Mouse (Mus musculus) kidney, postnatal 25 days (tissue): ENCODE data around the gene Atrnl1.

ENCODE experiments used
- DNase-seq, 2 experiments: peaks; one replicate each; pipeline ENCODE4 v3.0.0; 2021; ENCODE audit warnings: mixed read lengths in 2 of 2

Gene Atrnl1

DNA sequence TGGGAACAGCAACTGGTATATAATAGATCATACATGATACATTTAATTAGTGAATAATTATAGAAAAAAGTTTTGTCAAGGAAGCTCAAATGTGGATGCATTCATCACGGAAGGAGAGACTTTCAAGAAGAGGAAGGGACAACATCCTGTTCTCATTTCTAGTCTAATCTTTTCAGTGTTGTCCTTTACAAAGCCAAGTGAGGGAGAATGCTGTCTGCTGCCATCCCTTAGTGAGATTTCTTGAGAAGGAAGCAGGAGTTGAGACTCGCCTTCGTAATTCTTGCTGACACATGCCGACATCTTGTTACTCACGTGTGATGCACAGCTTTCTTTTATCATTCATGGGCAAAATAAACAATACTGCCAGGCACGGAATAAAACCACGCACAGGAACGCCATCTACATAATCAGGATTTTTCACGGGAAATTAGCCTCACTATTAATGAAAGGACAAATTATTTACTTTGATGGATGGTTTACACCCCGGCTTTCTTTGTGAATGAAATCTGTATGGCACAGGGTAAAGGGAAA, 316.2 kb downstream of the Atrnl1 start:
- no peak for DNase-seq

DNA sequence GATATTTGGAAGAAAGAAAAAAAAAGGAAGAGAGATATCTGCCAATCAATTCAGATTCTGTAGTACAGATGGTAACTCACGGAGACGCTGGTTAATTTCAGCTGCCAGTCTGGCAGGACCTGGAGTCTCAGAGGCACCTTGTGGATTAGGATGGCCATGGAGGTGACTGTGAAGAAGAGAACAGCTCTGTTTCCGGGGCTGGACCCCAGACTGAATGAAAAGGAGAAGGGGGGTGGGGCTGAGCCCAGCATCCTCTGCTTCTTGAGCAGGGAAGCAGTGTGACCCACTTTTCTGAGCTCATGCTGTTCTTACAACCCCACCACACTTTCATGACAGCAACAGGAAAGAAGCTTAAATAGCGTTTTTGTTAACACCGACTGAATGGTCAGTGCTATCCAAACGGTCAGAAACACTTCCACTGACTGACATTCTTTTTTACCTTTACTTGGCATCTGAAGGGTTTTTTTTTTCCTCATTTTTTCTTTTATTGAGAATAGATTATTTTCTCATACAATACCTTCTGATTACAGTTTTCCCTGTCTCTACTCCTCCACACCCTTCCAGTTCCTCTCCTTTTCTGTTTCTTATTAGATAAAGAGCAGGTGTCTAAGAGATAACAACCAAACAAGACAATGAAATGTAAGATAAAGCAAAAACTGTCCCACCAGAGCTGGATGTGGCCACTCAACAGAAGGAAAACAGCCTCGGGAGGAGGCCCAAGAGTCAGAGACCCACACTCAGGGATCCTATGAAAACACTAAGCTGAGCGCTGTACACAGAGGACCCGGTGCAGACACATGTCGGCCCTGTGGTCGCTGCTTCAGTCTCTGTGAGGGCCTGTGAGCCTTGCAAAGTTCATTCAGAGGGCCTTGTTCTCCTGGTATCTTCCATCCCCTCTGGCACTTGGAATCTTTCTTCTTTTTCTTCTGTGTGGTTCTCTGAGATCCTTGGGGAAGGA, 317.0 kb downstream of the Atrnl1 start:
- DNase-seq, result no peak

DNA sequence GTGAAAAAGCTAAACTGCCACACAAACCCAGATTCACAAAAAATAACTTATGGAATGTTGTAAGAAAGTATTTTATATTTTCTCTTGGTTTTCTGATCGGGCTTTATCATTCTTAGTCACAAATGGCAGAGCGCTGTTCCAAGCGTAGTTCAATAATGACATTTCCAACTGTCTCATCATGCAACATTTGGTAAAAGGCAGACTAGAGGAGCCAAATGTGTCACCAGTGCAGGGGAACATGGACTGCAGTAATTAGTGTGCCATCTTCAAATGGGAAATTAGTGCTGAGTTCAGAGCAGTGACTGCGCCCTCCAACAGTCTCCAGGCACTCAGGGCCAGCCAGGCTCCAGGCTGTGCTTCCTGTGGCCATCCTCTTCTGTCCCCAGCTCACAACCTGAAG, 320.8 kb downstream of the Atrnl1 start:
- DNase-seq, result no peak

GRCm38 (mm10) chr19:57936865-57937264, 326.0 kb downstream of the Atrnl1 start:
- no peak for DNase-seq

DNA sequence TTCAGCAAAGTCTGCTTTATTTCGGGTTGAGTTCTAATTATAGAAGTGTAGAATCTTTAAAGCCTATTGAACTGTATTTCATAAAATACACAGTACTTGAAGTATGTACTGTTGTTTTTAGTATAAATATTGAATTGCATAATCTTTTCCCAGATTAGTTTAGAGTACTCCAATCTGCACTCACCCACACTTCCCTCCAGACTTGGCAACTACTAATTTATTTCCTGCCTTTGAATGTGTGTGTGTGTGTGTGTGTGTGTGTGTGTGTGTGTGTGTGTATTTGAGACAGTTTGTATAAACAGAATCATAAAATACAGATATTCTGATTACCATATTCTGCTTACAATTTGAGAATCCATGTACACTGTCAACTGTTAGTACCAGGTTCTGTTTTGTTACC, 328.3 kb downstream of the Atrnl1 start:
- no peak for DNase-seq

- DNase-seq, result no peak
Observed at GRCm38 (mm10) chr19:57941529-57941928, 330.7 kb downstream of the Atrnl1 start.

DNA sequence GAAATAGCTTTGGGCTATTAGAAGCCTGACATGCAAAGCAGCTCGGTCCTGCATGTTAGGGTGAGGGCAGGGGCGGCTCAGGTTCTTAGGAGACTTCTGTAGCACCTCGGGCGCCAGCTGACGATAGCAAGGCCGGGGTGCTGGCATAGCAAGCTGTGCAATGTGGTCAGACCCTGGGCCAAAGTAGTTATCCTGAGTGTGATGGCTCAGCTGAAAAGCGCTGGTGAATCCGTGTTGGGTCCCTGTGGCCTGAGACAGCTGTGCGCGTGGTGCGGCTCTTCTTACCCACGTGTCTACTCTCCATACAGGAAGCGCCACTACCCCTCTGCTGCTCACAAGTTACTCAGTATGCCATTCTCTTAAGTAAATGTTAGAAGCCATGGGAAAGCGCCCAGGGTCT, 331.4 kb downstream of the Atrnl1 start:
- DNase-seq, result no peak

DNA sequence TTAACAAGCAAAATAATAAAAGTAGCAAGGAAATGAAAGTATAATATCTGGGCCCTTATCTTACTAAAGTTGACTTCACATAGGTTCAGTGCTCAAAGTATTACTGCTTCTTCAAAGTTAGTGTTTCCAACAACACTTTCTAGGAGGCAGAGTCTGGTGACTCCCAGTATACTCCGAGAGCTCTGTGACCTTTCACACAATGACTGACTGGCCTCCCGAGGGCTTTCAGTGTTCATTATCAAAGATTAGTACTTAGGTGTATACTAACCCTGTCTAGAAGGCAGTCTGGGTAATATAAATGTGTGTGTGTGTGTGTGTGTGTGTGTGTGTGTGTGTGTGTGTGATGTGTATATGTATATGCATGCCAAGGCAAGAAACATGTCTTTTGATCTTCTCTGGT, 332.5 kb downstream of the Atrnl1 start:
- DNase-seq, result no peak

DNA sequence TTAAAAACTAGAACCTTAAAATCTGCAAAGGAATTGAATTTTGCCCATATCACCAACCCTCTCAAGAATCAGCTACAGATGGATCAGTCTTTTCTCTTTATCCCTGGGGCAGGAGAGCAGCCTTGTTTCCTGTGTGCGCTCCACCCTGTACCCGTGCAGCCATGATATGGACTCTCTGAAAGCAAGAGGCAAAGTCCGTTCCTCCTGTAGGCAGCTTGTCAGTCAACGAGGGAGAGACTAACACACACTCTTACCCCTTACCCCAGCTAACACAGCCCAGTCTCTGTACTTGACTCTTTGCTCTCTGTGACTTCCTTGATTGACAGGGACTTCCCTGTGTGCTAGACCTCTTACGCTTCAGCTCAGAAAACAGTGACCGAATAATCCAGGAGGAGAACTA, 333.8 kb downstream of the Atrnl1 start:
- DNase-seq, result no peak

DNA sequence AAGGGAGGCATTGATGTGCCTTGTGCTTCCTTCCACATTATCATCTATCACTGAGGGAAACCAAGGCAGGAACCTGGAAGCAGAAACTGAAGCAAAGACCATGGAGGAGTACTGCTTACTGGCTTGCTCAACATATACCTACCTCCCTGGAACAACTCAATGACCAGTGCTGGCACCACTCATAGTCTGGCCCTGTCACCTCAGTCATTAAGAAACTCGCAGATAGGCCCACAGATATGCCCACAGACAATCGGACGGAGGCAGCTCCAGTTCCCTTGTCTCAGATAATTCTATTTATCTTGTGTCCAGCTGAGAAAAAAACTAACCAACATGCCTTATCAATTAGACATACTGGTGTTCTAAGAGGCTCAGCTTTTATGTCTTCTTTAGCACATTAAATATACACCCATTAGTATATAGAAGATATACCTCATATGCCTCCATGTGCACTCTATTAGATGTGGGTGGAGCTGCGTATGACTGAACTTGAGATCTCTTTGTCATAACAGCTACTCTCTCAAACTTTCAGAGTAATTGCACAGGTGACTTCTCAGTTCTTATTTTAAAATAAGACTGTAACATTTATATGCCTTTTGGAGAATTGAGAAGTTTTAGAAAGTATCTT, 334.9 kb downstream of the Atrnl1 start:
- DNase-seq, result no peak

GRCm38 (mm10) chr19:57948489-57948888, 337.7 kb downstream of the Atrnl1 start:
- DNase-seq, result no peak

DNA sequence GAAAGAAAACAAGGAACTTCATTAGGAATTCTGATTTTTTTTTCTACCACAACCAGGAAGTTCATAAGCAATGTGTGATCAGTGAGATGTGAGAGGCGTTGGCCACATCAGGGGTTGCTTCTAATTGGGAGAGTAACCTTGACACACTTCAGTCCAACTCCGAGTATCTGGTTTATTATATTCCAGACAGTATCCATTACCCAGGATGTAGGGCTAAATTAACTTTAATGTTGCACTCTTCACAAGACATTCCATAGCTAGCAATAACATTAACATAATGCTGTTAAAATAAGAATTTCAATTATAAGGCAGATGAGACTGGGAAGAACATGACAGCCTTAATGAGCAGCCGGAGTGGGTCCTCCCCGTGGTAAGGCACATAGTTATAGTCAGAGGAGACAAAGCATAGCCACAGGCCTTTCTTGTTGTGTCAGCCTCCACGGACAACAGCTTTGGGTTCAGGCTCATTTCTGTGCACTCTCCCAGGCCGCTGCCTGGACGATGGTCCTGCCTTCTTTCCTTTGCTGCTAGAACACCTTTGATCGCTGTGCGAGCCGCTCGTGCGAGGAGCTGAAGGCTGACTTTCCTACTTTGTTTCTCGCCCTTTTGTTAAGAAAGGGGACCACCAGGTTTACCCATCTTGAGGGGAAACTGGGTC, 338.6 kb downstream of the Atrnl1 start:
- no peak for DNase-seq

DNA sequence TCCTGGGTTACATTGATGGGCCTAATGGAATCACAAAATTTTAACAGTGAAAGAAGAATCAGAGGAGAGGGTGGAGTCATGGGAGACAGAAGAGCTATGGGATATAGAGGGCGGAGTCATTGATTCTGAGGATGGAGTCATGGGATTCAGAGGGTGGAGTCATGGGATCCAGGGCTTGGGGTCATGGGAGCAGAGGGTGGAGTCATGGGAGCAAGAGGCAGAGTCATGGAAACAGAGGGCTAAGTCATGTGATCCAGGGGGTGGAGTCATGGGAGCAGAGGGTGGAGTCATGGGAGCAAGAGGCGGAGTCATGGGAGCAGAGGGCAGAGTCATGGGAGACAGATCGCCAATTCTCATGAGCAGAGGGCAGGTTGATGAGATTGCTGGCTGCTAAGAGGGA, 343.3 kb downstream of the Atrnl1 start:
- no peak for DNase-seq

- no peak for DNase-seq
Observed at GRCm38 (mm10) chr19:57956459-57956858, 345.6 kb downstream of the Atrnl1 start.

DNA sequence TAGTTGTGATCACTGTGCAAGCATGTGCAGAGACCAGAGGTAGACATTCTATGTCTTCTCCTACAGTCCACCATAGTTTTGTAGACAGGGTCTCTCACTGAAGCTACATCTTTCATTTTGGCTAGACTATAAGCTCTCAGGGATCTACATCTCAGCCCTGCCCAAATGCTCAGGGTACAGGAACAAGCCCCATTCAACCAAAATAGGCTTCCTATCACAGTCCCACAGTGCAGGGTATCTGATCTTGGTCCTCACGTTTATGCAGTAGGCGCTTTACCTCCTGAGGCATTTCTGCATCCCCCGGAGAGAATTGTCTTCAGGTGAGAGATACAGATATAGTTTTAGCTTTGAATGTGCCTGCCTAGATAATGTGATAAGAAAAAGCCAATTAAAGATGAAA, 346.5 kb downstream of the Atrnl1 start:
- DNase-seq, result no peak

DNA sequence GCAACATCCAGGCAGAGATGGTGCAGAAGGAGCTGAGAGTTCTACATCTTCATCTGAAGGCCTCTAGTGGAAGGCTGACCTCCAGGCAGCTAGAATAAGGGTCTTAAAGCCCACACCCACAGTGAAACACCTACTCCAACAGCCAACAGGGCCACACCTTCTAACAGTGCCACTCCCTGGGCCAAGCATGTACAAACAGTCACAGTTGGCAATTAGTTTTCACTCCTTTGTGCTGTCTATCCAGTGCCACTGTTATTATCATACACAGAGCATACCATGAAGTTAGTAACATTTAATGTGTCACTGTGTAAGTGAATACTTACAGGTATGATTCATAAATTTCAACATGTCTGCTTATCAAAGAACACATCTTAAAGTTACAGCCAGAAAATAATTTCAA, 347.3 kb downstream of the Atrnl1 start:
- no peak for DNase-seq

GRCm38 (mm10) chr19:57958726-57959125, 347.9 kb downstream of the Atrnl1 start:
- DNase-seq, result no peak

- no peak for DNase-seq
Observed at GRCm38 (mm10) chr19:57961321-57961720, 350.5 kb downstream of the Atrnl1 start.

GRCm38 (mm10) chr19:57961738-57962640, 351.2 kb downstream of the Atrnl1 start:
- no peak for DNase-seq

DNA sequence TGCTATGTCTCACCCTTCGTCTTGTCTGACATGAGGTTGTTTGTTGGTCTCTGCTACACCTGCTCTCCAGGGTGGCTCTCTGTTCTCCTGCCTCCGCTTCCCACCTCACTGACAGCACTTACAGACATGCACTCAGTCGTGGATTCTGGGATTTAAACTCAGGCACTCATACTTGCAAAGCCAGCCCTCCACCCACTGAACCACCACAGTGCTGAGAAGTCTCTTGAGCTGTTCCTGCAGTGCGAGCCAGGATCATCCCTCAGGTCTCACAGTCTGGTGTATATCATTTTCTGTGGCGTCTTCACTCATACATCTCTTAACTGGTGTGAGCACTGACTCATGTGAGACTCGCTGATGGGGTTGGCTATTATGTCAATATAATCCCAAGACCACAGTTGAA, 353.0 kb downstream of the Atrnl1 start:
- DNase-seq, result no peak

- no peak for DNase-seq
Observed at GRCm38 (mm10) chr19:57969766-57970165, 358.9 kb downstream of the Atrnl1 start.

DNA sequence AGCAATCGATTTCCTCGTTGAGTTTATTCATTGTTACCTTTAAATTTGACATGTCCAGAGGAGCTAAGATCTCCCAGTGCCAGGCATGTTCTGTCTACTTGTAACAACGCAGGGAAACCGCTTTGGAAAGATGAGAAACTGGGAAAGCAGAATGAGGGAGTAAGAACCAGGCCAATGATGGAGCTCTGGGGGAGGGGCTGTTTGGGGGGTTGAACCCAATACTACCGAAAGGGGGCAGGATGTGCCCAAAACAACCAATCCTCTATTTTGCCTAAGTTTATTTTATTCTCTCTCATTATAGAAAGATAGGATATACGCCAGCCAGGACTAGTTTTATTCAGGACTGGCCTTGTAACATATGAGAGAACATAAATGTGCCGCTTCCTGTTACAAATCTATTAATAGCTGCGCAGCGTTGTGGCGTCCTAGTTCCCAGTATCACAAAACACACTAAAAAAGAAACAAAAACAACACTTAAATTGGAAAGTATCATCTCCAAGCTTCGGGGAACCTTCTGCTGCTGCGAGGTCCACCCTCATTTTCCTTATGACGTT, 359.6 kb downstream of the Atrnl1 start:
- no peak for DNase-seq
